Mouse (Mus musculus) limb, embryonic 12.5 days (tissue): ENCODE results near the gene Recql. TPM values are rescaled to one million over a fixed set of nuclear protein-coding genes. Genes with fewer than 3 reads are reported as not detected.
A peak's percentile ranks its signal among the peaks of the same experiment; 100 is the strongest.

Experiments used
- ATAC-seq: fragments of 200-750 bp; cut with Nextera tagmentation; 2 replicates; pipeline ENCODE4 v1.8.0; 2017; ENCODE audit warnings: low read depth, moderate TSS enrichment; ENCODE audit not compliant: insufficient number of reproducible peaks, insufficient read depth, low FRiP score, low TSS enrichment
- H3K27ac ChIP-seq: fragments of 300-500 bp; sonication (generic); 2 replicates; pipeline ENCODE4 v1.5.1; 2016; ENCODE audit warnings: mild to moderate bottlenecking, moderate library complexity
- H3K27me3 ChIP-seq: fragments of 300-500 bp; sonication (generic); 2 replicates; pipeline ENCODE4 v1.6.1; 2016; ENCODE audit warnings: mild to moderate bottlenecking, moderate library complexity
- H3K36me3 ChIP-seq: fragments of 300-500 bp; sonication (generic); 2 replicates; pipeline ENCODE4 v1.6.1; 2016; ENCODE audit warnings: mild to moderate bottlenecking, moderate library complexity
- H3K4me1 ChIP-seq: fragments of 300-500 bp; sonication (generic); replicated peaks from 2 replicates; pipeline ENCODE4 v1.6.1; 2016
- H3K4me2 ChIP-seq: fragments of 300-500 bp; sonication (generic); 2 replicates; pipeline ENCODE4 v1.6.1; 2016; ENCODE audit warnings: mild to moderate bottlenecking, moderate library complexity
- H3K4me3 ChIP-seq: fragments of 300-500 bp; sonication (generic); replicated peaks from 2 replicates; pipeline ENCODE4 v1.5.1; 2016; ENCODE audit warnings: mild to moderate bottlenecking
- H3K9ac ChIP-seq: fragments of 300-500 bp; sonication (generic); replicated peaks from 2 replicates; pipeline ENCODE4 v1.6.1; 2016; ENCODE audit warnings: mild to moderate bottlenecking, moderate library complexity
- H3K9me3 ChIP-seq: fragments of 300-500 bp; sonication (generic); 2 replicates; pipeline ENCODE4 v1.6.1; 2016; ENCODE audit warnings: mild to moderate bottlenecking, moderate library complexity
- WGBS: fragments of 180-500 bp; shearing (Covaris S2); methylation state at CpG from one replicate; pipeline ENCODE4 v1.1.7; 2016; 5-methylcytosine and 5-hydroxymethylcytosine counted together
- polyA plus RNA-seq: library from polyadenylated mRNA; unstranded; fragments of >200 nt; fragmentation: Nextera tagmentation; extraction: Ambion mirVana; gene quantifications from 2 replicates; pipeline ENCODE4 v1.2.1, GENCODE M21; 2016

The Recql gene
- 29.7 and 32.2 TPM in 2 replicates for polyA plus RNA-seq

GRCm38 (mm10) chr6:142387011-142387754 lies at the start of gene Recql, which contains the start of gene Golt1b:
Gene Recql (minus strand): TSS chr6:142387087.
Gene Golt1b (plus strand): TSS chr6:142387221.
- Histone ChIP-seq H3K4me1 (peaks cover 27% of the 10 kb centered on the region), H3K9me3 (no peaks in the 10 kb centered on the region), H3K36me3 (no peaks in the 10 kb centered on the region), H3K4me2 (peak within 1 kb of the TSS; percentile 68), H3K9ac (peak within 1 kb of the TSS; percentile 88), H3K27me3 (no peaks in the 10 kb centered on the region), H3K27ac (no peak within 1 kb of the TSS), H3K4me3 (peak within 1 kb of the TSS; percentile 98)
- WGBS: under 1% methylated on average over 86 of the region's 87 CpGs
- ATAC-seq: peak; percentile 98

- Histone ChIP-seq H3K4me3 (no peak overlapping the region), H3K9me3 (no peaks in the 10 kb centered on the region), H3K4me2 (no peak overlapping the region), H3K36me3 (no peaks in the 10 kb centered on the region), H3K4me1 (no peaks in the 10 kb centered on the region), H3K27me3 (no peaks in the 10 kb centered on the region), H3K27ac (no peak overlapping the region), H3K9ac (no peak overlapping the region)
- ATAC-seq: no peak
These were observed 42.2 kb upstream of the Recql start for GRCm38 (mm10) chr6:142429072-142429471.

GRCm38 (mm10) chr6:142424976-142425375 lies 38.1 kb upstream of the Recql start:
- Histone ChIP-seq H3K4me3 (no peak overlapping the region), H3K9me3 (no peaks in the 10 kb centered on the region), H3K4me1 (no peaks in the 10 kb centered on the region), H3K4me2 (no peak overlapping the region), H3K9ac (no peak overlapping the region), H3K27ac (no peak overlapping the region), H3K36me3 (no peaks in the 10 kb centered on the region), H3K27me3 (no peaks in the 10 kb centered on the region)
- WGBS: 75% methylated on average over 7 of the region's 7 CpGs
- ATAC-seq: no peak

GRCm38 (mm10) chr6:142414597-142414996 lies 27.7 kb upstream of the Recql start:
- no peaks in the 10 kb centered on the region for H3K9me3 ChIP-seq
- no peaks in the 10 kb centered on the region; the same call in 1 of the 2 replicates for H3K36me3 ChIP-seq
- H3K9ac ChIP-seq: peak overlapping the region; percentile 27; the same call in 1 of the 2 replicates
- no peak for ATAC-seq
- H3K4me1 ChIP-seq: peaks cover 4% of the 10 kb centered on the region
- peaks cover 46% of the 10 kb centered on the region for H3K27me3 ChIP-seq
- WGBS: 1% methylated on average over 24 of the region's 24 CpGs
- H3K4me3 ChIP-seq: peak overlapping the region; percentile 36
- peak overlapping the region; percentile 61 for H3K4me2 ChIP-seq
- no peak overlapping the region for H3K27ac ChIP-seq

- Histone ChIP-seq H3K36me3 (no peaks in the 10 kb centered on the region; the same call in 1 of the 2 replicates), H3K4me2 (no peak overlapping the region), H3K4me1 (peaks cover 4% of the 10 kb centered on the region), H3K9ac (no peak overlapping the region), H3K27ac (no peak overlapping the region), H3K9me3 (no peaks in the 10 kb centered on the region), H3K27me3 (peaks cover 46% of the 10 kb centered on the region), H3K4me3 (no peak overlapping the region)
- whole genome bisulfite sequencing: 9% methylated on average over 12 of the region's 12 CpGs
- no peak for ATAC-seq
These were observed 27.0 kb upstream of the Recql start for GRCm38 (mm10) chr6:142413845-142414244.

- Histone ChIP-seq H3K9me3 (no peaks in the 10 kb centered on the region), H3K9ac (no peak within 1 kb of the TSS), H3K36me3 (no peaks in the 10 kb centered on the region), H3K27ac (no peak within 1 kb of the TSS), H3K4me2 (peak within 1 kb of the TSS; percentile 61; the same call in 1 of the 2 replicates), H3K27me3 (peaks cover 46% of the 10 kb centered on the region), H3K4me1 (peaks cover 4% of the 10 kb centered on the region), H3K4me3 (no peak within 1 kb of the TSS)
- ATAC-seq: no peak
- 62% methylated on average over 11 of the region's 11 CpGs for WGBS
These were observed 26.1 kb upstream of the Recql start, which contains the start of gene Spx for GRCm38 (mm10) chr6:142412906-142413491. Gene Spx (plus strand): TSS chr6:142413441.

GRCm38 (mm10) chr6:142411140-142411539 lies 24.3 kb upstream of the Recql start:
- no peak for ATAC-seq
- H3K9ac ChIP-seq: no peak overlapping the region
- H3K27me3 ChIP-seq: peaks cover 42% of the 10 kb centered on the region
- no peaks in the 10 kb centered on the region for H3K9me3 ChIP-seq
- no peak overlapping the region for H3K4me2 ChIP-seq
- peaks cover 4% of the 10 kb centered on the region for H3K4me1 ChIP-seq
- no peaks in the 10 kb centered on the region for H3K36me3 ChIP-seq
- WGBS: 26% methylated on average over 1 of the region's 1 CpGs
- no peak overlapping the region for H3K27ac ChIP-seq
- no peak overlapping the region for H3K4me3 ChIP-seq

- Histone ChIP-seq H3K9ac (no peak overlapping the region), H3K4me1 (peaks cover 9% of the 10 kb centered on the region), H3K9me3 (no peaks in the 10 kb centered on the region), H3K27ac (no peak overlapping the region), H3K36me3 (peaks cover 47% of the 10 kb centered on the region), H3K27me3 (no peaks in the 10 kb centered on the region), H3K4me2 (no peak overlapping the region), H3K4me3 (no peak overlapping the region)
- 93% methylated on average over 6 of the region's 6 CpGs for WGBS
- ATAC-seq: no peak
These were observed 8.9 kb upstream of the Recql start for GRCm38 (mm10) chr6:142395756-142396155.

GRCm38 (mm10) chr6:142394669-142395068 lies 7.8 kb upstream of the Recql start:
- peaks cover 9% of the 10 kb centered on the region for H3K4me1 ChIP-seq
- 98% methylated on average over 5 of the region's 5 CpGs for WGBS
- H3K36me3 ChIP-seq: peaks cover 39% of the 10 kb centered on the region
- no peaks in the 10 kb centered on the region for H3K9me3 ChIP-seq
- no peak overlapping the region for H3K4me2 ChIP-seq
- no peak overlapping the region for H3K9ac ChIP-seq
- H3K27ac ChIP-seq: no peak overlapping the region
- H3K4me3 ChIP-seq: no peak overlapping the region
- no peaks in the 10 kb centered on the region for H3K27me3 ChIP-seq
- ATAC-seq: no peak

- Histone ChIP-seq H3K36me3 (peaks cover 39% of the 10 kb centered on the region), H3K4me3 (no peak overlapping the region), H3K9me3 (no peaks in the 10 kb centered on the region), H3K9ac (no peak overlapping the region), H3K4me2 (no peak overlapping the region), H3K4me1 (peaks cover 21% of the 10 kb centered on the region), H3K27ac (no peak overlapping the region), H3K27me3 (no peaks in the 10 kb centered on the region)
- 70% methylated on average over 5 of the region's 5 CpGs for WGBS
- no peak for ATAC-seq
These were observed 5.4 kb upstream of the Recql start for GRCm38 (mm10) chr6:142392312-142392711.

- no peak overlapping the region for H3K27ac ChIP-seq
- no peaks in the 10 kb centered on the region for H3K9me3 ChIP-seq
- no peak overlapping the region for H3K9ac ChIP-seq
- no peak for ATAC-seq
- H3K27me3 ChIP-seq: no peaks in the 10 kb centered on the region
- WGBS: 83% methylated on average over 2 of the region's 2 CpGs
- peak overlapping the region; percentile 68; the same call in 1 of the 2 replicates for H3K4me2 ChIP-seq
- H3K4me3 ChIP-seq: no peak overlapping the region
- H3K4me1 ChIP-seq: peaks cover 27% of the 10 kb centered on the region
- peaks cover 13% of the 10 kb centered on the region for H3K36me3 ChIP-seq
These were observed 2.2 kb upstream of the Recql start for GRCm38 (mm10) chr6:142389101-142389500.
